Mouse (Mus musculus): ENCODE data around the gene Dop1b.
A peak's percentile ranks its signal among the peaks of the same experiment; 100 is the strongest.

Dop1b gene

DNA sequence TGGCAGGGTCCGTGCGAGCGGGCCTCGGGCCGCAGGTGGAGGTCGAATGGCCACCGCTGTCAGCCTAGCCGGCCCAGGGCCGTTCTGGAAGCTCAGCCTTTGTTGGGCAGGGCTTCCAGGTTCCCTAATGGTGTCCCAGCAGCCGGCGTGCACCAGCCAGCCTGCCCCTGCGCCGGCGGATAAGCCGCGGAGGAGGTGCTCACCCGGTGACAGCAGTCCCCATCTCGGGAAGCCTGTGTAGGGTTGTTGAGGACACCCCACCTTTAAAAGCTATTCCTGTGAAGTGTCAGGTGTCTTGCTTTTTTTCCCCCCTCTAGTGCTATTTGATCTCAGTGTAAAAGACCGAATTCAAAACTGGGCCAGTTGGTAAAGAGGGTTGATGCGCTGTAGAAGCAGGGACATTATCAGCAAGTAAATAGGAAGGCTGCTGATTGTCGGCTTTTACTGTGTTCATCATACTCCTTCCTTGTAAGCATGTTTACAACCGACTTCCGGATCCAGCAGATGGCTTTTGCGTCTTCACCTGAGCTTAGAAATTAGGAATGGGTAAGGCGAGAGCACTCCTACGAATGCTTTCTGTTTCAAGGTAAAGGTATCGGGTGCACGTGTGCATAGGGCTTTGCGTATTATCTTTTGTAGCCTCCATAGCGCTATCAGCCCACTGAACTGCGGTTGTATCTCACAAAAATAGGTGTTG, 633 bp downstream of the Dop1b start:
- ATAC-seq (ENCODE audit: insufficient number of reproducible peaks, low FRiP score, low TSS enrichment): peak; percentile 38

DNA sequence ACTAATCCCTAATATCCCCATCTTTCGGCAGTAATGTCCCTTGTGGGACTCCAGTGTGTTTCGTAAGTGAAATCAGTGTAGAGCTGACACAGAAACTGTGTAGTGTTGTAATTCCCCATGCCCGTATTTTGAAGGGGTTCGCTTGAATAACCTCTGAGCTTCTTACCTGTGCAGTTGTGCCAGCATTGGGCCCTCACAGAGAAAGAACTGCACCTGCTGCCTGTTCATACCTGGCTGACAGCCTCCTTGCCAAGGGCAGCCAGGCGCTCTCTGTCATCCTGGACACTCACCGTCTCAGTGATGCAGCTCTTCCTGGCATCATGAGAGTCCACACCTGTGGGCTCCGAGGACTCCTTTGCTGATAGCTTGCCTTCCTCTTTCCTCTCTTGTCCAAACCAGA, 1.3 kb downstream of the Dop1b start:
- no peak for ATAC-seq (ENCODE audit: insufficient number of reproducible peaks, low FRiP score, low TSS enrichment)

DNA sequence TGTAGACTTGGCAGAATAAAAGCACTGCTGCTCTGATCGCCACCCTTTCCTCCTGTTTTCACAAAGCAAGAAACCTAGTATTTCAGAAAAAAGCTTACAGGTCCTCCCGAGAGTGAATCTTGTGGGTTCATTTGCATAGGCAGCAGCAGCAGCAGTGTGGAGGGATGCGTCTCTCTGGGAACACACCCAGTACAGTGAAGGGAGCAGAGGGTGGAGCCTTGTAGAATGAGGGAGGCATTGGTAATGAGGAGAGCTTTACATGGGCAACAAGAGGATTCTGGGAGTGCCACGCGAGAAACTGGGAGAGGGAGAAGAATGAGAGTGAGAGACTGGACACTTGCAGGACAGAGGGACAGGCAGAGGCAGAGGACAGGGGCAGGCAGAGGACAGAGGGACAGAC, 2.7 kb downstream of the Dop1b start:
- ATAC-seq (ENCODE audit: insufficient number of reproducible peaks, low FRiP score, low TSS enrichment): no peak

DNA sequence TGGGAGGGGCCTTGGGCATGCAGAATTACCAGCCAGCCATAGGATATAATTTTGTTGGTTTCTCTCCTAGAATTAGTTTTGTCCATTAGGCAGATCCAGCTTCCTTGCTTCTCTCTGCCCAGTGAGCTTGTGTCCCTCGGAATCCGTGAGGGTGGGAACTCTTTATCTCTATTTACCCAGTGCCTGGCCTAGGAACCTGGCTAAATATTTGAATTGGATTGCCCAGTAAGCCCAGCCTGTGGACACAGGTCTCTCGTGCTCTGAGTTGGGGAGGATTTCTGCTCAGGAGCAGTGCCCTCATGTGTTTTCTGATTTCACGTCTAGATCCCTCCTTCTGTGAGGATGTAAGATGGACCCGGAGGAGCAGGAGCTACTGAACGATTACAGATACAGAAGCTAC, 4.1 kb downstream of the Dop1b start:
- no peak for ATAC-seq (ENCODE audit: insufficient number of reproducible peaks, low FRiP score, low TSS enrichment)

DNA sequence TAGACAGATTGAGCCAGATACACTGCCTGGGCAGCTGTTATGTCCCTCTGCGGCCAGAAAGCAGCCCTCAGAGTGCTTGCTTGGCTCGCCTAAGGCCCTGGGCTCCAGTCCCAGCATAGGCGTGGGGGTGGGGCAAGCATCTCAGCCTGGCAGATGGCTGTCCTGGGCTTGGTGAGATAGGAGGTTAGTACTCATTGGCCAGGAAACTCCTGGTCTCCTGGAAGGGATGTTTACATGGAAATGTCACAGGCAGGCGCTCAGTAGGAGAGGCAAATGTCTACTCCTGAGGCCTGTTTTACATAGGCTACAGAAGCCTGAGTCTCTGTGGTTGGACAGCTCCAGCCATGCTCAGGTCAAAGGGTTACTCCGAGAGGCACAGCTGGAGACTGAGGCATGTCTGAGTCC, 5.6 kb downstream of the Dop1b start:
- ATAC-seq (ENCODE audit: insufficient number of reproducible peaks, low FRiP score, low TSS enrichment): peak; percentile 85

DNA sequence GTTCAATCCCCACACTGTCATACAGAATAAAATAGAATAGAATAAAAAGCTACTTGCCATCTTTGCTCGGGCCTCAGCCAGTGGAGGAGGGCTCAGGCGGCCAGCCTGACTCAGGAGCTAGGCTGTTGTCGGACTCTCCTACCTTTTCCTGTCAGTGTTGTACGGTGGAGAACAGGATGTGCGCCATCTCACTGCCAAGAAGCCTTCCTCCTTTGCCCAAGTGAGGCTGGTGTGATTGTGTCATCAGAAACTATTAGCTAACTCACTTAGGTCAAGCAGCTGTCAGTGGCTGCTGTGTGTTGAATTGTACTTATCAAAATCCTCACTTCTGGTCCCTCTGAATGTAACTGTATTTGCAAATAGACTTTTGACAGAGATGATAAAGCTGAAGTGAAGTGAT, 10.1 kb downstream of the Dop1b start:
- no peak for ATAC-seq (ENCODE audit: insufficient number of reproducible peaks, low FRiP score, low TSS enrichment)

DNA sequence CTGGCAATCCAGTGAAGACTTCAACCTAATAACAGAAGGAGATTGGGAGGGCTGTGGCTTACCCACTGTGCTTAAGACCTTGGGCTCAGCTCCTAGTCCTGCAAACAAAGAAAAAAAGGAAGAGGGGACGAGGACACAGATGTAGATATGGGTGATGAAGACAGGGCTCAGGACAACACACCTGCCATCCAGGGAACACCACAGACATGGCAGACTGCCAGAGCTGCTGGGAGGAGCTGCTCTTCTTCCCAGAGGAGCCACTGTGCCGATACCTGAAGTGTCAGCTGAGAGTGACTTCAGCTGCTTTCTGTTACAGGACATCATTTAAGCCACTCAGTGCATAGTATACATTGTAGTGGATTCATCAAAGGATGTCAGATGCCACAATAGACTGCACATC, 10.8 kb downstream of the Dop1b start:
- no peak for ATAC-seq (ENCODE audit: insufficient number of reproducible peaks, low FRiP score, low TSS enrichment)

DNA sequence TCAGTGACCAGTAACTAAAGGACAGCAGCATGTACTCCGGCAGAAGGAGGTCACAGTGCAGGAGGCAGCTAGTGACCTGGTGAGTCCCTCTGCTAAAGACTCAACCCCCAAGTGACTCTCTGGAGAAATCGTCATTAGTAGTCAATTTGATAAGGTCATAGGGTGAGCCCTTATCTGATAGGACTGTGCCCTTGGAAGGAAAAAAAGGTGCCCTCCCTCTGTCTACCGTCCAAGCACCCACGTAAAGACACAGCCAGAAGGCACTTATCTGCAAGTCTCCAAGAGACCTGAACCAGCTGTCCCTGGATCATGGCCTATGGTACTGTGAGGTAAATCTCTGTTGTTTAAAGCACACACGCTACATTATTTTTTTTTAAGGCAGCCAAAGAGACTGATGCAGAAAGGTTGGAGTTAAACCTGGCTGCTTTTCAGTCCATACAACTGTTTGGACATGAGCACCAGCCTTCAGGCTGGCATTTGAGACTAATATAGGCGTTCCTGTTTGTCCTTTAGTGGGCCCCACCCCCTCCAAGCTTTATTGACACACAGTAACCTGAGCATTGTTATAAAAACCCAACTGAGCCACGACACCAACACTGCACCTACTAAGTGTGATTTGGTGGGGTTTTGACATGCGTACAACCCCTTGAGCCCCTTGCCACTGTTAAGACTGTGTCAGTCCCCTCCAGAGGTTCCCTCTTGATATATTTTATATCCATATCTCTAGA, 13.9 kb downstream of the Dop1b start:
- ATAC-seq (ENCODE audit: insufficient number of reproducible peaks, low FRiP score, low TSS enrichment): no peak

DNA sequence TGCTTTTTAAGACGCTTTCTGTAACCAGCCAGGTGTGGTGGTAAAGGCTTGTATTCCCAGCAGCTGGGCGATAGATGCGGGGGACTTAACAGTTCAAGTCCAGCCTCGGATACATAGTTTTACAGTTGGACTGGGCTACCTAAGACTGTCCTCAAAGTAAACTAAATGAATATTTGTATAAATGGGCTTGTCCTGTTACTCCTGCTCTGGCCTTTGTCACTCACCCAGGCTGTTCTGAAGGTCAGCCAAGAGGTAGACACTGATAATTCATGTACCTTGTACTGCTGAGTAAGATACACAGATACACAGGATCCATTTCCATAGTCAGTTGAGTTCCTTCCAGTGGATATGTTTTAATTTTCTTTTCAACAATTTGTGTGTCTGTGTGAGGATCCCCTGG, 14.5 kb downstream of the Dop1b start:
- ATAC-seq (ENCODE audit: insufficient number of reproducible peaks, low FRiP score, low TSS enrichment): no peak

DNA sequence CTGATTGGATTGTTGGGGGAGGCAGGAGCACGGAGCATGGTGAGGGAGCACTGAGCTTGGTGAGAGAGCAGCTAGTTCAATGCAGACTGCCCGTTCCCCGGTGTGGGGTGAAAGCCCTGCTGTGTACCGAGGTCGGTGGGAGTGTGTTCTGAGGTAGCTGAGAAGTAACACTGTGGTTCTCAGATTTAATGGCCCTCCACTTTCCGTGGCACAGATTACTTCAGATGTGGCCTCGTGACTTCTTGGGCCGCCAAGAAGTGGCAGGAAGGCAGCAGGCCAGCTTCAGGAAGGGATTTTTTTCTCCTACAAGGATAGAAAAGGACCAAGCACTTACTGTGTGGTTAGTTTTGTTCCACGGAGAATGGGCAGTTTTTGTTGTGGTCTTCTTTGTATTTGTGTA, 17.0 kb downstream of the Dop1b start:
- ATAC-seq (ENCODE audit: insufficient number of reproducible peaks, low FRiP score, low TSS enrichment): no peak

DNA sequence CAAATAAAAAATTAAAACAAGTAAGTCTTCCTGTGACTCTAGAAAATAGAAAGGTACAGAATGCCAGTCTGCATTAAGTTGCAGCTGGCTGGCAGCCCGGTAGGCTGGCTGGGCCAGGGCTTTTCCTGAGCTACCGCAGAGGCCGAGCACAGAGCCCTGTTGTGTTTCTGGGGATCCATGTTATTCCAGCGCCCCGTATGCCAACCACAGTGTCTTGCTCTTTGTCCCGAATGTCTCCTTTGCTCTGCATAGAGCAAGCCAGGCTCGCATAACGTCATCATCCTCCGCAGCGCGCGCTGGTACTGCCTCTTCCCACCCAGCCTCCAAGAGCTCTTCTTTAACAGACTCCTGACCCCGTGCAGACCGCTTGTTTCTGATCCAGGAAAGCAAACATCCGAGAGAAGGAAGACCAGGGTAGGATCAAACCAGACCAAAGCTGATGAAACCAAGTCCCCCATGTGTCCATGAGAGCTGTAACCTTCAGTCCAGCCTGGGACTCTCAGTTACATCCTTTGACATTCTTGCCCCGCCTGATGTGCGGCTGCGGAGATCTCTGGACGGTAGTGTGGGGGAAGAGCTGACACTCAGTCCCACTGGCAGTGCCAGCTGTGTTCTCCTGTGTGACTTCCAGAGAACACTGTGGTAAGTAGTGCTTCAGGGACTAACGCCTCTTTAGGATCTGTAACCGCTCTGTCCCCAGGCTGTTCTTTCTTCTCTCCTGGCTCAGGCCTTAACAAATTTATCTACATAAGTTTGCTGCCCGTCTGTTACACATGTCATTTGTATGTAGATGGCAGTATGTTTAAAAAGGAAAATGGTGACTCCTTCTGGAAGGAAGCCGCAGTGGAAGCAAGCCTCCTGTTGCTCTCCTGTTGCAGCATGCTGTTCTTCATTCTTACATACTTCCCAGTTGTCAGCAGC, 18.4 kb downstream of the Dop1b start:
- peak; percentile 57; the same call in 1 of the 2 replicates for ATAC-seq (ENCODE audit: insufficient number of reproducible peaks, low FRiP score, low TSS enrichment)

DNA sequence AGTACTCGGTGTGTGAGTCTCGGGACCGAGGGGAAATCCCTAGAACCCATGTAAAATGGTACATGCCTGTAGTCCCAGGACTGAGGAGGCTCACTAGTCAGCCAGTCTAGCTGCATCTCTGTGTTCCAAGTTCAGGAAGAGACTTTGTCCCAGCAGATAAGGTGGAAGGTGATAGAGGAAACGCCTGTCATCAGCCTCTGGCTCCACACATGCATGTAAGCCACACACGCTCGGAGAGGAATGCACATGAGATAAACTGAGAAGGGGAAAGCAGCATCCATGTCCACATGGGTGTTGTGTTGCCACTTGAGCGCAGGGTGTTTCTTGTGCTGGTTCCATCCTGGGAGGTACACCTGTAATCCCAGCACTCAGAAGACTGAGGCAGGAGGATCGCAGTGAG, 19.6 kb downstream of the Dop1b start:
- ATAC-seq (ENCODE audit: insufficient number of reproducible peaks, low FRiP score, low TSS enrichment): no peak

DNA sequence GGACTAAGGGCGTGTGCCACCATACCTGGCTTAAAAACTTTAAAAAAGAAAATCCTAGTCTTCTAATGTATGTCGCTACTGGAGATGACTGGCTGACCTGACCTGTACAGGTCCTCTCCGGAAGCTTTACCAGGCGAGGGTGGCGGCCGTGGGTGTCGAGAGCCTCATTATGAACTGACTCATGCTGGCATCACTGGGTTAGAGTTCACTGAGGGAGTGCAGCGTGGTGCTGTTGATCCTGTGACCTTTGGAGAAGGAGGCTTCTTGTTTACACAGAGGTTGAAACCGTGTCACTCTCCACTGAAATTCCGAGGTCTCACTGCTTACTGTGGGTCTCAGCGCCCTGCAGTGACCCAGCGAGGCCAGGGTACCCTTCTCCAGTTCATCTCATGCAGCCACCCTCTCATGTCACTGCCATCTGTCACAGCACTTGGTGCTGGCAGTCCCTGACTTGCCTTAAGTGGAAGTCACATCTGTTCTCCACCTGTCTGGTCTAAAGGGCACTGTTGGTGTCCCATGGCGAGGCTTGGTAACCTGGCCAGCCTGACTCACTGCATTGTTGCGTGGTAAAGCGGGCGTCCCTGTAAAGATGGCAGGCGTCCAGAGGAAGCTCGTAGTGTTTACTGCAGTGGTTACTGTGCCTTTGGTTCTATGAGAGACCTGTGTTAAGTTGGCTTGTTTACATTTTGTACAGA, 21.3 kb downstream of the Dop1b start:
- no peak for ATAC-seq (ENCODE audit: insufficient number of reproducible peaks, low FRiP score, low TSS enrichment)

DNA sequence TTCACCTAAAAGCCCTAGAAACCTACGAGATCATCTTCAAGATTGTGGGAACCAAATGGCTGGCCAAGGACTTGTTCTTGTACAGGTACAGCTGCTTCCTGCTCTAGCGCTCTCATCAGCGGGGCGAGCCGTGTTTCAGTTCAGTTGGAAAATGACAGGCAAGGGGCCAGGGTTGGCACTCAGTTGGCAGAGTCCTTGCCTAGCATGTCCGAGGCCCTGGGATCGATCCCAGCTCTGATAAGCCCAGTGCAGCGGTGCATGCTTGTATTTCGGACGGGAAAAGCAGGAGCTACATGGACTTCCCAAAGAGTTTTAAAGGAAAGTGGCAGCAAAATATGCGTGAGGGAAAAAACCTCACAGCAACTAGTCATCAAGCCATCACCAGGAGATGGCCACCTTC, 27.5 kb downstream of the Dop1b start:
- ATAC-seq (ENCODE audit: insufficient number of reproducible peaks, low FRiP score, low TSS enrichment): no peak

DNA sequence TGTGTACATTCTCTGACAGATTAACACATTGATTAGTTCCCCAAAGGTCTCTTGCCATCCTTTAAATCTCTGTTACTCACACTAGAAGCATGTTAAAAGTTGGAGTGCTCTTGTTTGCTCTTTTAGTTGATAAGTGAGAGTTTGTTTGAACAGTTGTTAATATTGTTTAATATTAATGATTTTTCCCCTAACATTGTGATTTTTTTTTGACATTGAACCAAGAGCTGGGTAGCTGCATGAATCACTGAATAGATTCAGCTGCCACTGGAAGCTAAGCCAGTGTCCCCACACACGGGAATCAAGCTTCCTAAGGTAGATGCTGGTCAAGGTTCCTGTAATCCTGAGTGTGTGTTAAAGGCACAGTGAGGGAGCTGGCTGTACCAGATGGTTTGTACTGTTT, 31.2 kb downstream of the Dop1b start:
- no peak for ATAC-seq (ENCODE audit: insufficient number of reproducible peaks, low FRiP score, low TSS enrichment)

DNA sequence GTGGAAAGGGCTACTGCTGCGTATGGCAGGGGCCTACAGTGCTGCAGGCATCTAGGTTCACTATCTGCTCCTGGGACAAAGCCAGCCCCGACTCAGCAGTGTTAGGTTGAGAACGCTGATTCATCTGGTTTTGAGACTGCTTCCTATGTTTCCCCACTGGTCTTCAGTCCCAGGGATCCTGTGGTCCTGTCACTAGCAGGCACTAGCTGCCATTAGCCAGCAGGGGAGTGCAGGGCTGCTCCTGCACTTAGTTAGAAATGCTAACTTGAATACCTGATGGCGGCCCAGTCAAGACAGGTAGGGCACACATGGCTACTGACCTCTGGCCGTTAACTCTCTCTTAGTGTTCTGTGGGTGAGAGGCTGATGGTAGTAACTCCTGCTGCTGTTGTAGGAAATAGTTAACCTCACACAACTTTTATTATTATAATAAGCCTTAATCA, 32.4 kb downstream of the Dop1b start:
- ATAC-seq (ENCODE audit: insufficient number of reproducible peaks, low FRiP score, low TSS enrichment): 0 out of 2 replicates have a peak, but pooled peaks have one; percentile 13

DNA sequence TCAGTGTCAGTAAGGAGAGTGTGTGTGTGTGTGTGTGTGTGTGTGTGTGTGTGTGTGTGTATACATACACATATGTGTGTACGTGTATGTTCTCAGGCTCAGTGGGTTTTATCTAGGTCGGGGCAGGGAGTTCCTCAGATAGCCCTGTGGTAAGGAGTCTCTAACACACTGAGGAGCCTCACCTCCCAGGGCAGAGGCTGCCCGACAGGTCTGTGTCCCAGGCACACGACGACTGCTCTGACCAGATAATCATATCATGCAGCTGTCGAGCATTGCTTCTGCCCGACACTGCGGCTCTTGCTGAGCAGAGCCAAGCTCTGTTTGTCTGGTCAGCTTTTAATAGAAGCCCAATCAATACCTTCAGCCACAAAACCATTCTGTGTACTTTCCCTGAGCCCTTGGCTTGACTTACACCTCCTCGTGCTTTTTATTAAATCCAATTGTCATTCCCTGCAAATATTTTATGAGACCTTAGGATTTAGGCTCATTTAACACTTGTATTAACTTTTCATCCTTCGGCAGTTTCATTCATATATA, 33.2 kb downstream of the Dop1b start:
- ATAC-seq (ENCODE audit: insufficient number of reproducible peaks, low FRiP score, low TSS enrichment): no peak

DNA sequence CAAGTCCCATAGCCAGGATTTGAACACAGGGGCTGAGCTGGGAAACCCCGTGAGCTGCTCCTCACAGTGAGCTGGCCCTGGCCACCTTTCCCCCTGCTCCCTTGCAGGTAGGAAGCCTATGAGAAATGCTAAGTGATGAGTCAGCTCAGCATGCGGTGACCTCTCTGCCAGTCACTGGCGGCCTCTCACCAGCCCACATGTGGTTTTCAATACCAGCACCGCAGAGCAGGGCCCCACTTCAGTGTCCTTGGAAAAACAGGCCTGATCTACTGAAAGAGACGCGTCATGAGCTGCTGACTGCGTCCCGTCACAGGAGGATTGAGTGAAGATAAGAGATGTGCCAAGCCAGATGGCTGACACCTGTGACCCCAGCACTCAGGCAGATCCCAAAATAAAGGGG, 34.7 kb downstream of the Dop1b start:
- ATAC-seq (ENCODE audit: insufficient number of reproducible peaks, low FRiP score, low TSS enrichment): no peak

DNA sequence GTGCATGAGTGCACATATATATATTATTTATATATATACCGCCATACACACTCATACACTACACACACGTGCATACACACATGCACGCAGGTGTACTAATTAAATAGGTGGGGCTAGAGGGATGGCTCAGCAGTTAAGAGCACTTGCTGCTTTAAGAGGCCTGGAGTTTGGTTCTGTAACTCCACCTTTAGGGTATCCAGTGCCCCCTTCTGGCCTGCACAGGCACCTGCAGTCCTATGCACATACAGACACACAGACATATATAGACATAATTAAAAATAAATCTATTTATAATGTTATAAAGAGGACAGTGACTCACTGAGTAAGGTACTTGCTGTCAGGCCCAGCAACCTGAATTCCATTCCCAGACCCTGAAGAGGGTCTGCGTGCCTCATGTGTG, 35.3 kb downstream of the Dop1b start:
- ATAC-seq (ENCODE audit: insufficient number of reproducible peaks, low FRiP score, low TSS enrichment): no peak

DNA sequence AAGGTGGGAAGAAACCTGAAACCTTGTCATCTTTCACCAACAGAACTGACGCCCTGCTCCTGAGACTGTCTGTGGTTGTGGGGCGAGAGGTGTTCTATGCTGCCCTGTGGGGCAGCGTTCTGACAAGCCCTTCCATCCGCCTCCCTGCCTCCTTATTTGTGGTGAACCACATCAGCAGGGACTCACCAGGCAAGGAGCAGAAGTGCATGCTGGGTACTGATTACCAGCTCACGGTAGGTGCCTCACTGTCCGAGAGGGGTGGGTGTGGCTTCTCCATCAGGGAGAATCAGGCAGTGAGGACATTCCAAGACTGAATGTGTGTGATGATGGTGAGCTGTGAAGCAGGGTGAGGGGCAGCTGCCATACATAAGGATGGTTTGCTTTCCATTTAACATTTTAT, 35.7 kb downstream of the Dop1b start:
- no peak for ATAC-seq (ENCODE audit: insufficient number of reproducible peaks, low FRiP score, low TSS enrichment)
